Mouse (Mus musculus): ENCODE data around the gene Klra2. TPM values are rescaled to one million over a fixed set of nuclear protein-coding genes. Genes with fewer than 3 reads are reported as not detected.

The Klra2 gene
- under 1 TPM in 1 of 2 experiments, not detected in 1; 0.41 TPM for total RNA-seq (2023)

DNA sequence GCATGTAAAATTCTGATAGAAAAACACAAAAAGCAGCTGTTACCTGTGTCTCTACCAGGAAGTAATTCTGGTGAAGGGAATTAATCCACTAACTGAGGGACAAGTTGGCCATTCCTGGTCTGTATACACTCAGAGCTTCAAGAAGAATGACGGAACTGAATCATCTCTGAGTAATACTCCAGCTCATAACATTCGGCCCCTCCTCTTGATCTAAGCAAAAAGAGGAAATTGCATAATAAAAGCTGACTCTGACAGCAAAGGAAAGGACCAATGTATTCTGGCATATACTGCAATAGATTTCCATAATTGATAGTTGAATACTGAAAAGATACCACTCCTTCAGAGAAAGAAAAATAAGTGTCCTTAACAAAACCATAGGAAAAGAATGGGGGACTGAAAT lies at the start of gene Klra2:
Klra2 (minus strand) TSS at position 157 of the 400 bp plus-strand sequence.

DNA sequence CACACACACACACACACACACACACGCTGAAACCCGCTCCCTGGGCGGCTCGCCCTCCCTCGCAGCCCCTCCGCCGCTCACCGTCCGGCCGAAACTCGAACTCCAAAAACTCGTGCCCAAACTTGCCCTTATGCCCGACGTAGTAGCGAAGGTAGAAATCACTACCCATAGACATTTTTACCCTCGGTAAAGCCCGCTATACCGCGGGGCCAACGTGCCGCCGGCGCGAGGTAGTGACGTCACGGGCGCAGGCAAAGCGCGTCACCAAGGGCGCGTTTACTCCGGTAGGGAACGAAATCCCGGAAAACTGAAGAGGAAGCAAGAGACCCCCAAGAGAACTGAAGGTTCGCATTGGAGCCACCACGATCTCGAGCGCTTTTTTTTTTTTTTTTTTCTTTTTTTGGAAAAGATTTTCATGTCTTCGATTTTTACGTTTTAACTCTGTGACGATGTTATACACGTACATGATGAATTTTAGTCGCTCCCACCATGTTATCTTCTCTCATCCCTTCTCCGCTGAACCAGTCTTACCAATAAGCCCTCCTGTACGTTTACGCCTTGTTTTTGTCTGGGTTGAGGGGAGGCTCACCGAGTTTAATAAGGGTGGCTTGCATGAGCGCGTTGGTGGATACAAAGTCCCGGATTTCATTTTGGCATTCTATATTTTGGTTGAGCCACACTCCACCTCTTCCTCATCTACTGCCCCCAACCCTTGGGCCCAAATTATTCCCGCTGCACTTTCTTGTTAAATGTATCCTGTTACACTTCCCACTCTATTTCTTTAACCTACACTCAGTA lies 46.0 kb upstream of the Klra2 start, which contains the start of gene Magohb:
Magohb (minus strand) TSS at position 254 of the 798 bp plus-strand sequence.

Other genes starting within 250 kb of the Klra2 start
- gene Magohb, start 45.9 kb upstream of the Klra2 start, total RNA-seq (2023): 10 to 100 TPM; 11.3 to 15.9 TPM
- gene Styk1, start 106.2 kb upstream of the Klra2 start, total RNA-seq (2023): under 1 TPM in 1 of 2 experiments, not detected in 1; 0.26 TPM
- 10 to 100 TPM; 73.4 to 80.4 TPM for gene Ybx3, start 141.1 kb upstream of the Klra2 start, total RNA-seq (2023)
- not detected for gene 5430401F13Rik, start 239.0 kb upstream of the Klra2 start, total RNA-seq (2023)
- not detected for gene Gm6619, start 239.0 kb upstream of the Klra2 start, total RNA-seq (2023)